Mouse (Mus musculus) brain, embryonic 18.5 days (tissue): ENCODE measurements around the gene Col9a2.
"Not testable (repeated sequence)": the region's sequence is repeated elsewhere in the genome, so short reads cannot be mapped to it uniquely, and the experiment has no call there.

Source experiments
- DNase-seq: peaks from one replicate; pipeline ENCODE4 v3.0.0-alpha.2; 2012; ENCODE audit warnings: low read depth, low spot score

The Col9a2 gene

GRCm38 (mm10) chr4:121021911-121022310, 17.3 kb upstream of the Col9a2 start:
- DNase-seq, result no peak

GRCm38 (mm10) chr4:121023464-121023863, 15.7 kb upstream of the Col9a2 start:
- DNase-seq, result no peak

GRCm38 (mm10) chr4:121023941-121024340, 15.2 kb upstream of the Col9a2 start:
- no peak for DNase-seq

GRCm38 (mm10) chr4:121025681-121026080, 13.5 kb upstream of the Col9a2 start:
- no peak for DNase-seq

- no peak for DNase-seq
These were observed 11.0 kb upstream of the Col9a2 start for GRCm38 (mm10) chr4:121028146-121028545.

- no peak for DNase-seq
These were observed 10.4 kb upstream of the Col9a2 start for GRCm38 (mm10) chr4:121028659-121029392.

- no peak for DNase-seq
These were observed 9.6 kb upstream of the Col9a2 start for GRCm38 (mm10) chr4:121029632-121030031.

GRCm38 (mm10) chr4:121031440-121031839, 7.7 kb upstream of the Col9a2 start:
- DNase-seq, result no peak

GRCm38 (mm10) chr4:121033006-121033405, 6.2 kb upstream of the Col9a2 start:
- no peak for DNase-seq

- DNase-seq, result no peak
These were observed 1.1 kb downstream of the Col9a2 start for GRCm38 (mm10) chr4:121040323-121040722.

- no peak for DNase-seq
These were observed 1.9 kb downstream of the Col9a2 start for GRCm38 (mm10) chr4:121040897-121041671.

- no peak for DNase-seq
These were observed 3.3 kb downstream of the Col9a2 start for GRCm38 (mm10) chr4:121042472-121042871.

GRCm38 (mm10) chr4:121042946-121043345, 3.8 kb downstream of the Col9a2 start:
- no peak for DNase-seq

GRCm38 (mm10) chr4:121051863-121052262, 12.7 kb downstream of the Col9a2 start:
- DNase-seq, result no peak

- DNase-seq, result peak; percentile 30
These were observed 13.5 kb downstream of the Col9a2 start for GRCm38 (mm10) chr4:121052454-121053323.

GRCm38 (mm10) chr4:121056342-121056741, 17.2 kb downstream of the Col9a2 start:
- no peak for DNase-seq

GRCm38 (mm10) chr4:121057032-121057431, 17.8 kb downstream of the Col9a2 start:
- DNase-seq, result no peak

- DNase-seq, result not testable (repeated sequence)
These were observed 20.0 kb downstream of the Col9a2 start for GRCm38 (mm10) chr4:121059218-121059617.

GRCm38 (mm10) chr4:121065336-121065735, 26.2 kb downstream of the Col9a2 start:
- DNase-seq, result no peak

- no peak for DNase-seq
These were observed 35.1 kb downstream of the Col9a2 start for GRCm38 (mm10) chr4:121074250-121074649.

- DNase-seq, result no peak
These were observed 38.9 kb downstream of the Col9a2 start for GRCm38 (mm10) chr4:121077915-121078646.
